Mouse (Mus musculus): ENCODE data around the gene Gpr183.

GRCm38 (mm10) chr14:121937601-121938255, 27.3 kb downstream of the Gpr183 start:
- TF ChIP-seq NELFE (IDR thresholded peaks at IDR 0.05; ENCODE audit: low read depth, low read length) (no peak), MEF2A (IDR thresholded peaks at IDR 0.05; ENCODE audit: extremely low read depth, insufficient replicate concordance, low read depth, low read length, poor library complexity, severe bottlenecking) (no peak), CTCF (IDR thresholded peaks at IDR 0.05 in 2 of 3, conservative IDR thresholded peaks at IDR 0.05 in 1 of 3; ENCODE audit: control insufficient read depth in 1 of 3, insufficient read depth in 1 of 3, low read depth in 2 of 3, low read length in 3 of 3, poor library complexity in 1 of 3, severe bottlenecking in 1 of 3) (no peak), EP300 (IDR thresholded peaks at IDR 0.05; ENCODE audit: low read depth in 1 of 2, low read length in 2 of 2) (no peak)

Measured in MEL (cell line).